Mouse (Mus musculus) thymus, adult 2 months (tissue): ENCODE data around the gene Tenm4.

Source experiments
- CTCF ChIP-seq: fragments of 200-500 bp; IDR thresholded peaks from 2 replicates; pipeline ENCODE4 v1.5.1; 2012; ENCODE audit warnings: mild to moderate bottlenecking, control low read depth, low read length, moderate library complexity, borderline replicate concordance; ENCODE audit not compliant: control insufficient read depth, poor library complexity, insufficient read depth; ENCODE audit errors: extremely low read depth
- POLR2A ChIP-seq: fragments of 200-500 bp; IDR thresholded peaks from 2 replicates; pipeline ENCODE4 v1.6.1; 2012; ENCODE audit warnings: mild to moderate bottlenecking, low read length, control low read depth, moderate library complexity; ENCODE audit not compliant: control insufficient read depth, poor library complexity, insufficient read depth; ENCODE audit errors: extremely low read depth

DNA sequence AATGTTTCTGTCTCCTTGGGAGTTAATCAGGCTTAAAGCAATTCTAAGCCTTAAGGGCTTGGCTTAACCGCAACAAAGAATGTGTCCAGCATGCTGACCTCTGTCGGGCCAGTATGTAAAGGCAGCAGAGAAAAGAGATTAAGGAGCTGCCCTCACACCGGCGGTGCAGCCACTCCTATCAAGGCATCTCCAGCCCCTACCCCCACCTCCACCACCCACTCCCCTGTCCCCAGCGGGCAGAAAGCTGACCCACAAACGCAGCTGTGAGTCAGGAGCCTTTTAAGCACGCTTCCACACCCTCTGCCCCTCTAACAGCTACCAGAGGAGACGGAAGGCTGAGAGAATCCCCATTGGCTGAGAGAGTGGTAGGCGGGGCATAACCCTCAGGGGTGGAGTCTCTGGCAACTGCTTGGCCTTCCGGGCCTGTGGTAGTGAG lies 18.1 kb upstream of the Tenm4 start:
- TF ChIP-seq CTCF = no peak
- TF ChIP-seq POLR2A = no peak
